Mouse (Mus musculus): Measurements from ENCODE around the gene Mapt. TPM values are rescaled to one million over a fixed set of nuclear protein-coding genes. Genes with fewer than 3 reads are reported as not detected.

Gene Mapt
- total RNA-seq, 2 experiments from 2014 or later, result 54.8 to 62.2 TPM

GRCm38 (mm10) chr11:104278222-104278621, 47.0 kb downstream of the Mapt start:
- DNase-seq, result peak; percentile 78

GRCm38 (mm10) chr11:104279049-104279448, 47.9 kb downstream of the Mapt start:
- no peak for DNase-seq

- DNase-seq, result no peak
These were observed 48.3 kb downstream of the Mapt start for GRCm38 (mm10) chr11:104279538-104279937.

GRCm38 (mm10) chr11:104281501-104281900, 50.3 kb downstream of the Mapt start:
- DNase-seq, result no peak

GRCm38 (mm10) chr11:104287113-104287512, 55.9 kb downstream of the Mapt start:
- DNase-seq, result no peak

- DNase-seq, result no peak
These were observed 57.6 kb downstream of the Mapt start for GRCm38 (mm10) chr11:104288835-104289198.

- peak; percentile 55 for DNase-seq
These were observed 58.2 kb downstream of the Mapt start for GRCm38 (mm10) chr11:104289199-104290031.

- no peak for DNase-seq
These were observed 61.4 kb downstream of the Mapt start for GRCm38 (mm10) chr11:104292443-104293220.

GRCm38 (mm10) chr11:104293241-104293640, 62.1 kb downstream of the Mapt start:
- DNase-seq, result no peak

- DNase-seq, result no peak
These were observed 64.0 kb downstream of the Mapt start for GRCm38 (mm10) chr11:104295145-104295544.

GRCm38 (mm10) chr11:104295656-104296055, 64.5 kb downstream of the Mapt start:
- DNase-seq, result no peak

GRCm38 (mm10) chr11:104297671-104298070, 66.5 kb downstream of the Mapt start:
- DNase-seq, result no peak

- DNase-seq, result no peak
These were observed 71.4 kb downstream of the Mapt start for GRCm38 (mm10) chr11:104302628-104303027.

- no peak for DNase-seq
These were observed 72.1 kb downstream of the Mapt start for GRCm38 (mm10) chr11:104303088-104303960.

GRCm38 (mm10) chr11:104305711-104306110, 74.5 kb downstream of the Mapt start:
- no peak for DNase-seq

GRCm38 (mm10) chr11:104306483-104306882, 75.3 kb downstream of the Mapt start:
- no peak for DNase-seq

- DNase-seq, result no peak
These were observed 75.9 kb downstream of the Mapt start for GRCm38 (mm10) chr11:104307136-104307535.

GRCm38 (mm10) chr11:104309377-104310225, 78.4 kb downstream of the Mapt start:
- no peak for DNase-seq

- no peak for DNase-seq
These were observed 79.2 kb downstream of the Mapt start for GRCm38 (mm10) chr11:104310226-104310887.

GRCm38 (mm10) chr11:104311643-104312042, 80.5 kb downstream of the Mapt start:
- no peak for DNase-seq

- peak; percentile 79 for DNase-seq
These were observed 84.5 kb downstream of the Mapt start for GRCm38 (mm10) chr11:104315703-104316102.
